Mouse (Mus musculus): Measurements from ENCODE around the gene Gsta3.

GRCm38 (mm10) chr1:21296169-21296568 lies 55.8 kb downstream of the Gsta3 start:
- TF ChIP-seq POLR2A (IDR thresholded peaks at IDR 0.05; ENCODE audit: low read depth, low read length) (no peak), CTCF (IDR thresholded peaks at IDR 0.05; ENCODE audit: extremely low read depth, insufficient read depth, insufficient read length, insufficient replicate concordance) (no peak)
